Mouse (Mus musculus): ENCODE measurements around the gene Nt5dc1. TPM values are rescaled to one million over a fixed set of nuclear protein-coding genes. Genes with fewer than 3 reads are reported as not detected.

Nt5dc1 gene
- total and polyA plus RNA-seq, 3 experiments, result 14.3 to 25.9 (median 21.1) TPM

DNA sequence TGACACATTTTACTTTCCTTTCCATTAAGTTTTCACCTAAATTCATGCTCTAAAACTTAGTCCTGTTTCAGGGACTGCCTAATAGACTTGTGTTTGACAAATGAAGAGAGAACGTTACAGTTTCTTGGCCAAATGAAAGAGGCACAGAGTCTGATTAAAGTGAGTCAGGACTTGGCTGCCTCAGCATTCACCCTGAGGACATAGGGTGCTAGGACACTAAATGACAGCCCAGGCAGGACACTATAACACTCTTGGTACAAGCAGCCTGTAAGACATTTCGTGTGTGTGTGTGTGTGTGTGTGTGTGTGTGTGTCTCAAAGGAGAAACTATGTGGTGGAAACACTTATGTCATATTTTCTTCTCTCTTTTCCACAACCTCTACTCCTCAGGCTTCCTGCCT, 172.2 kb downstream of the Nt5dc1 start:
- H3K27me3 ChIP-seq (replicated peaks), result no peaks in the 10 kb centered on the region
- H3K9me3 ChIP-seq (replicated peaks; ENCODE audit: low read length), result no peaks in the 10 kb centered on the region
- dilution Hi-C loops (cut with MboI; ENCODE audit: extremely low pct_ligation_motif_present, extremely low pct_unique_long_range_greater_than_20kb, low sequenced_read_pairs), result no loop called here
- H3K9ac ChIP-seq (ENCODE audit: insufficient read depth, low read depth), result no peak overlapping the region
- H3K79me2 ChIP-seq (replicated peaks; ENCODE audit: control insufficient read depth, extremely low read depth, insufficient read depth, poor library complexity, severe bottlenecking), result no peaks in the 10 kb centered on the region
- H3K4me1 ChIP-seq (ENCODE audit: control insufficient read depth in 1 of 2, insufficient read depth in 2 of 2), result peaks cover 0 to 5% of the 10 kb centered on the region in 2 experiments; a peak in 2 of 4 replicates
- TF ChIP-seq EP300 (IDR thresholded peaks at IDR 0.05; ENCODE audit: low read length), result peak; percentile 16; the same call in 1 of the 2 replicates
- no peak for TF ChIP-seq GABPA (IDR thresholded peaks at IDR 0.05; ENCODE audit: insufficient replicate concordance, low read depth, low read length)
- TF ChIP-seq POLR2AphosphoS2 (IDR thresholded peaks at IDR 0.05; ENCODE audit: low read depth, low read length), result no peak
- TF ChIP-seq ZMIZ1 (IDR thresholded peaks at IDR 0.05; ENCODE audit: low read depth, low read length), result no peak
- no peak for TF ChIP-seq MEF2A (IDR thresholded peaks at IDR 0.05; ENCODE audit: borderline replicate concordance, low read depth, low read length)
- TF ChIP-seq HCFC1 (IDR thresholded peaks at IDR 0.05; ENCODE audit: low read depth, low read length), result no peak
- H3K4me3 ChIP-seq (replicated peaks in 1 of 3; ENCODE audit: low read depth in 2 of 3, low read length in 2 of 3, poor library complexity in 1 of 3), result no peak overlapping the region
- H3K36me3 ChIP-seq (replicated peaks in 1 of 2; ENCODE audit: control insufficient read depth in 1 of 2, insufficient read depth in 1 of 2, low read length in 1 of 2), result no peaks in the 10 kb centered on the region
- H3K4me2 ChIP-seq (ENCODE audit: insufficient read depth, low read depth, poor library complexity, severe bottlenecking), result no peak overlapping the region
- in situ Hi-C loops (cut with MboI; ENCODE audit: low pct_ligation_motif_present, low pct_unique_long_range_greater_than_20kb, low sequenced_read_pairs), result no loop called here
- H3K27ac ChIP-seq (ENCODE audit: insufficient read depth, low read depth), result no peak overlapping the region
- DNase-seq (ENCODE audit: extremely low read depth), result no peak

DNA sequence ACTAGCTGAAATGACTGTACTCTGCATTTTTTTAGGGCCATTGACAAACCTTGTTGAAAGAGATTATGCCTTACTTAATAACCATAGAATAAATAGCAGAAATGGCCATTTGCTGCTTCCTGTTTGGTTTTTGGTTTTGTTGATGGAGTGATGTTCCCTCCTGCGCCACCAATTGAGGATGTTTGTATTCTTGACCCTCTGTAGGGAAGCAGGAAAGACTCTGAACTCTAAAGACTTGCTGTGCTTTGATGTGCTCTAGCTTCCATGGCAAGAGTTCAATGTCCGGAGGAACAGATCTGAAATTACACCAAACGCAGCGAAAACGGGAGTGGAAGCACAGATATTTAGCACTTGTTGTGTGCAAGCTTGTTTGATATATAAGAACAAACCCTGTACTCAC, 173.6 kb downstream of the Nt5dc1 start:
- no peak for DNase-seq (ENCODE audit: extremely low read depth)
- Histone ChIP-seq H3K9ac (ENCODE audit: insufficient read depth, low read depth) (no peak overlapping the region), H3K4me3 (replicated peaks in 1 of 3; ENCODE audit: low read depth in 2 of 3, low read length in 2 of 3, poor library complexity in 1 of 3) (no peak overlapping the region), H3K36me3 (replicated peaks in 1 of 2; ENCODE audit: control insufficient read depth in 1 of 2, insufficient read depth in 1 of 2, low read length in 1 of 2) (no peaks in the 10 kb centered on the region), H3K9me3 (replicated peaks; ENCODE audit: low read length) (no peaks in the 10 kb centered on the region), H3K27ac (ENCODE audit: insufficient read depth, low read depth) (no peak overlapping the region), H3K79me2 (replicated peaks; ENCODE audit: control insufficient read depth, extremely low read depth, insufficient read depth, poor library complexity, severe bottlenecking) (no peaks in the 10 kb centered on the region), H3K27me3 (replicated peaks) (no peaks in the 10 kb centered on the region), H3K4me1 (ENCODE audit: control insufficient read depth in 1 of 2, insufficient read depth in 2 of 2) (peaks cover 0 to 5% of the 10 kb centered on the region in 2 experiments; a peak in 2 of 4 replicates), H3K4me2 (ENCODE audit: insufficient read depth, low read depth, poor library complexity, severe bottlenecking) (no peak overlapping the region)
- no peak for TF ChIP-seq MXI1 (IDR thresholded peaks at IDR 0.05; ENCODE audit: low read depth, low read length)
- no peak for TF ChIP-seq ZKSCAN1 (IDR thresholded peaks at IDR 0.05; ENCODE audit: borderline replicate concordance, low read depth, low read length)
- no peak for TF ChIP-seq MAX (IDR thresholded peaks at IDR 0.05; ENCODE audit: low read length)
- no peak for TF ChIP-seq ZC3H11A (IDR thresholded peaks at IDR 0.05; ENCODE audit: low read depth, low read length)
- no peak for TF ChIP-seq TCF12 (IDR thresholded peaks at IDR 0.05; ENCODE audit: low read depth, low read length)
- no peak for TF ChIP-seq NELFE (IDR thresholded peaks at IDR 0.05; ENCODE audit: low read depth, low read length)
- TF ChIP-seq HCFC1 (IDR thresholded peaks at IDR 0.05; ENCODE audit: low read depth, low read length), result no peak
- no peak for TF ChIP-seq MEF2A (IDR thresholded peaks at IDR 0.05; ENCODE audit: borderline replicate concordance, low read depth, low read length)
- in situ Hi-C loops (cut with MboI; ENCODE audit: low pct_ligation_motif_present, low pct_unique_long_range_greater_than_20kb, low sequenced_read_pairs), result no loop called here
- dilution Hi-C loops (cut with MboI; ENCODE audit: extremely low pct_ligation_motif_present, extremely low pct_unique_long_range_greater_than_20kb, low sequenced_read_pairs), result no loop called here

DNA sequence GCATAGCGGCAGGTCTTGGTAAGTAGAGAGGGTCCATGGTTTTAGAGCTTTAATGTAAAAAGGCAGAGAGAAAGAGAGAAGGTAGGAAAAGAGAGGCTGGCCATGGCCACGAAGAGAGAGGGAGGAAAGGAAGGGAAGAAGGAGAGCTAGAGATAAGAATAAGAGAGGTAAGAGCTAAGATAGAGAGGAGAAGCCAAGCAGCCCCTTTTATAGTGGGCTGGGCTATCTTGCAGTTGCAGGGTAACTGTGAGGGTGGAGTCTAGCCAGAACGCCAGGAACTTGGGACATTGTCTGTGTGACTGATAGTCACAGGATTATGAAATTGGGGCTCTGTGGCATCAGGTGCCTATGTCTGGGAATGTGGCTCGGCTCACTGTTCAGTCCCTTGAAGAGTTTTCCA, 179.8 kb downstream of the Nt5dc1 start:
- Histone ChIP-seq H3K27me3 (replicated peaks) (no peaks in the 10 kb centered on the region), H3K27ac (ENCODE audit: insufficient read depth, low read depth) (no peak overlapping the region), H3K4me3 (replicated peaks in 1 of 3; ENCODE audit: low read depth in 2 of 3, low read length in 2 of 3, poor library complexity in 1 of 3) (no peak overlapping the region), H3K4me2 (ENCODE audit: insufficient read depth, low read depth, poor library complexity, severe bottlenecking) (no peak overlapping the region), H3K36me3 (replicated peaks in 1 of 2; ENCODE audit: control insufficient read depth in 1 of 2, insufficient read depth in 1 of 2, low read length in 1 of 2) (no peaks in the 10 kb centered on the region), H3K9me3 (replicated peaks; ENCODE audit: low read length) (no peaks in the 10 kb centered on the region), H3K79me2 (replicated peaks; ENCODE audit: control insufficient read depth, extremely low read depth, insufficient read depth, poor library complexity, severe bottlenecking) (no peaks in the 10 kb centered on the region), H3K4me1 (ENCODE audit: control insufficient read depth in 1 of 2, insufficient read depth in 2 of 2) (peaks cover 0 to 5% of the 10 kb centered on the region in 2 experiments; a peak in 2 of 4 replicates), H3K9ac (ENCODE audit: insufficient read depth, low read depth) (no peak overlapping the region)
- in situ Hi-C loops (cut with MboI; ENCODE audit: low pct_ligation_motif_present, low pct_unique_long_range_greater_than_20kb, low sequenced_read_pairs) (no loop called here), dilution Hi-C loops (cut with MboI; ENCODE audit: extremely low pct_ligation_motif_present, extremely low pct_unique_long_range_greater_than_20kb, low sequenced_read_pairs) (no loop called here)
- TF ChIP-seq HCFC1 (IDR thresholded peaks at IDR 0.05; ENCODE audit: low read depth, low read length), result no peak
- no peak for TF ChIP-seq POLR2A (IDR thresholded peaks at IDR 0.05; ENCODE audit: low read depth, low read length)
- no peak for DNase-seq (ENCODE audit: extremely low read depth)

Other genes with a start within 250 kb of the Nt5dc1 start
- not detected in 2 replicates for gene Dse, start 210.8 kb downstream of the Nt5dc1 start, total RNA-seq (2012; rRNA removed)
- 0.15 and 0.16 TPM in 2 replicates for gene Dse, start 210.8 kb downstream of the Nt5dc1 start, total RNA-seq (2014; rRNA removed)
- gene Dse, start 210.8 kb downstream of the Nt5dc1 start, polyA plus RNA-seq (2012; ENCODE audit: insufficient read length, low read depth), result 0.10 TPM in 1 of 2 replicates, not detected in the other
- 17.2 and 18.9 TPM in 2 replicates for gene Tspyl1, start 136.4 kb downstream of the Nt5dc1 start, total RNA-seq (2012; rRNA removed)
- 23.7 and 23.8 TPM in 2 replicates for gene Tspyl1, start 136.4 kb downstream of the Nt5dc1 start, total RNA-seq (2014; rRNA removed)
- gene Tspyl1, start 136.4 kb downstream of the Nt5dc1 start, polyA plus RNA-seq (2012; ENCODE audit: insufficient read length, low read depth), result 18.5 and 19.7 TPM in 2 replicates
- 9.1 and 17.9 TPM in 2 replicates for gene Tspyl4, start 121.1 kb downstream of the Nt5dc1 start, total RNA-seq (2012; rRNA removed)
- 8.7 and 9.8 TPM in 2 replicates for gene Tspyl4, start 121.1 kb downstream of the Nt5dc1 start, total RNA-seq (2014; rRNA removed)
- gene Tspyl4, start 121.1 kb downstream of the Nt5dc1 start, polyA plus RNA-seq (2012; ENCODE audit: insufficient read length, low read depth), result 2.9 and 3.7 TPM in 2 replicates
- gene Col10a1, start 28.6 kb downstream of the Nt5dc1 start, total RNA-seq (2012; rRNA removed), result 0.04 and 0.08 TPM in 2 replicates
- not detected in 2 replicates for gene Col10a1, start 28.6 kb downstream of the Nt5dc1 start, total RNA-seq (2014; rRNA removed)
- gene Col10a1, start 28.6 kb downstream of the Nt5dc1 start, polyA plus RNA-seq (2012; ENCODE audit: insufficient read length, low read depth), result 0.15 and 0.17 TPM in 2 replicates
- gene Frk, start 64.8 kb upstream of the Nt5dc1 start, total RNA-seq (2012; rRNA removed), result not detected in 2 replicates
- gene Frk, start 64.8 kb upstream of the Nt5dc1 start, total RNA-seq (2014; rRNA removed), result not detected in 2 replicates
- gene Frk, start 64.8 kb upstream of the Nt5dc1 start, polyA plus RNA-seq (2012; ENCODE audit: insufficient read length, low read depth), result not detected in 2 replicates